Mouse (Mus musculus): ENCODE results near the gene Tspan33. TPM values are rescaled to one million over a fixed set of nuclear protein-coding genes. Genes with fewer than 3 reads are reported as not detected.

The Tspan33 gene
- polyA plus RNA-seq, 1 experiment, result 1.2 TPM

DNA sequence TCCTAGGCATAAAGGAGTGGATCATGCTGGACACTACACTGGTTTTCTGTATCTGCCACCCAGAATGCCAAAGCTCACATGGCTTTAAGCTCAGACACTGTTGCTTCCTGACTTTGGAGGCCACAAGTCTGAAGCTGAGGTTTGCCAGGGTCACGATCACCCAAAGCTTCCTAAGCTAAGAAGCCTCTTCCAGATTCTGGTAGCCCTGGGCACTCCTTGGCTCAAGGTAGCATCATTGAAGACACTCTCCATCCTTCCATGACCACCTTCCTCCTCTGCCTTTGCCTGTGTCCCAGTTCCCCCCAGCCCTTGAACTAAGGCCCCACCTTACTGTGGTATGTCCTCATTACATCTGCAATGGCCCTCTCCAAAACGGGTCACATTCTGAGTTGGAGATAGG lies 27.9 kb downstream of the Tspan33 start:
- no peak for TF ChIP-seq MAX (IDR thresholded peaks at IDR 0.05)
- TF ChIP-seq CTCF (IDR thresholded peaks at IDR 0.05; ENCODE audit: control insufficient read depth, insufficient read depth, insufficient read length), result no peak
- TF ChIP-seq CEBPB (IDR thresholded peaks at IDR 0.05; ENCODE audit: low read depth), result no peak
- no peak for TF ChIP-seq USF1 (IDR thresholded peaks at IDR 0.05; ENCODE audit: low read depth)
- TF ChIP-seq FOSL1 (IDR thresholded peaks at IDR 0.05; ENCODE audit: insufficient read depth, low read length, poor library complexity, severe bottlenecking), result no peak
- TF ChIP-seq MYOG (IDR thresholded peaks at IDR 0.05; ENCODE audit: control insufficient read depth, extremely low read depth, insufficient read length), result no peak
- no peak for TF ChIP-seq MYOD1 (IDR thresholded peaks at IDR 0.05; ENCODE audit: control insufficient read depth, insufficient read length, low read depth)
- no peak overlapping the region for H3ac ChIP-seq (ENCODE audit: control insufficient read depth, insufficient read length, low read depth)
- H3K79me3 ChIP-seq (ENCODE audit: low read depth), result no peaks in the 10 kb centered on the region
- no peaks in the 10 kb centered on the region for H3K79me2 ChIP-seq (ENCODE audit: control insufficient read depth, insufficient read depth)
- H3K4me3 ChIP-seq (ENCODE audit: insufficient read depth, poor library complexity, severe bottlenecking), result no peak overlapping the region
- H3K36me3 ChIP-seq (ENCODE audit: control insufficient read depth, insufficient read depth), result no peaks in the 10 kb centered on the region
- H3K27me3 ChIP-seq (ENCODE audit: control insufficient read depth, insufficient read depth, insufficient read length), result peaks cover 14% of the 10 kb centered on the region

DNA sequence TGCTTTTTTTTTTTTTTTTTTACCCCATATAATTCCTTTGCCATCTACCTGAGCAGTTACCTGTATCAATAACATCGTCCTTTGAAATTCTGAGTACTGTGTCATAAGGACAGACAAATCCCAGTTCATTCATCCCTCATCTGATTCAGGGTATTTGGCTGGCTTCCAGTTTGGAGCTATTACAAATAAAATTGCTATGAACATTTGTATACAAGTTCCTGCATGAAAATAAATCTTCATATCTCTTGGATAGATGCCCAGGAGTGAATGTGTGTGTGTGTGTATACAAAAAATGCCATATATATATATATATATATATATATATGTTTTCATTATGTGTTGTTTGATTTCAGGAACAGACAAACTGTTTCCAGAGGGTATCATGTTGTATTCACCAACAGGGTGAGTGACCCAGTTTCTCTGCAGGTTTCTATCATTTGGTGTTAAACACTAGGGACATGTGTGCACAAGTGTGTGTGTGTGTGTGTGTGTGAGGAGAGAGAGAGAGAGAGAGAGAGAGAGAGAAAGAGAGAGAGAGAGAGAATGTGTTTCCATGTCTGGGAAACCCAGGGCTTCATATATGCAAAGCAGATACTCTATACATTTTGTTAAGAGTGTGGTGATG lies 32.7 kb downstream of the Tspan33 start:
- Histone ChIP-seq H3K79me2 (ENCODE audit: control insufficient read depth, insufficient read depth) (no peaks in the 10 kb centered on the region), H3K36me3 (ENCODE audit: control insufficient read depth, insufficient read depth) (no peaks in the 10 kb centered on the region), H3K79me3 (ENCODE audit: low read depth) (no peaks in the 10 kb centered on the region), H3K4me3 (ENCODE audit: insufficient read depth, poor library complexity, severe bottlenecking) (no peak overlapping the region), H3ac (ENCODE audit: control insufficient read depth, insufficient read length, low read depth) (no peak overlapping the region), H3K27me3 (ENCODE audit: control insufficient read depth, insufficient read depth, insufficient read length) (peaks cover 14% of the 10 kb centered on the region)
- TF ChIP-seq MYOG (IDR thresholded peaks at IDR 0.05; ENCODE audit: control insufficient read depth, extremely low read depth, insufficient read length), result no peak
- no peak for TF ChIP-seq MYOD1 (IDR thresholded peaks at IDR 0.05; ENCODE audit: control insufficient read depth, insufficient read length, low read depth)
- no peak for TF ChIP-seq CEBPB (IDR thresholded peaks at IDR 0.05; ENCODE audit: low read depth)
- TF ChIP-seq FOSL1 (IDR thresholded peaks at IDR 0.05; ENCODE audit: insufficient read depth, low read length, poor library complexity, severe bottlenecking), result no peak

GRCm38 (mm10) chr6:29728035-29728434 lies 34.0 kb downstream of the Tspan33 start:
- H3K36me3 ChIP-seq (ENCODE audit: control insufficient read depth, insufficient read depth), result no peaks in the 10 kb centered on the region
- H3K79me3 ChIP-seq (ENCODE audit: low read depth), result no peaks in the 10 kb centered on the region
- H3K79me2 ChIP-seq (ENCODE audit: control insufficient read depth, insufficient read depth), result no peaks in the 10 kb centered on the region
- no peak overlapping the region for H3K4me3 ChIP-seq (ENCODE audit: insufficient read depth, poor library complexity, severe bottlenecking)
- no peak for TF ChIP-seq MYOD1 (IDR thresholded peaks at IDR 0.05; ENCODE audit: control insufficient read depth, insufficient read length, low read depth)
- TF ChIP-seq CEBPB (IDR thresholded peaks at IDR 0.05; ENCODE audit: low read depth), result no peak
- no peak overlapping the region for H3ac ChIP-seq (ENCODE audit: control insufficient read depth, insufficient read length, low read depth)
- peaks cover under 1% of the 10 kb centered on the region for H3K27me3 ChIP-seq (ENCODE audit: control insufficient read depth, insufficient read depth, insufficient read length)

GRCm38 (mm10) chr6:29729491-29729890 lies 35.5 kb downstream of the Tspan33 start:
- H3K79me3 ChIP-seq (ENCODE audit: low read depth), result no peaks in the 10 kb centered on the region
- no peak overlapping the region for H3K4me3 ChIP-seq (ENCODE audit: insufficient read depth, poor library complexity, severe bottlenecking)
- H3K36me3 ChIP-seq (ENCODE audit: control insufficient read depth, insufficient read depth), result no peaks in the 10 kb centered on the region
- TF ChIP-seq USF1 (IDR thresholded peaks at IDR 0.05; ENCODE audit: low read depth), result no peak
- no peak for TF ChIP-seq MAX (IDR thresholded peaks at IDR 0.05)
- no peak for TF ChIP-seq CTCF (IDR thresholded peaks at IDR 0.05; ENCODE audit: control insufficient read depth, insufficient read depth, insufficient read length)
- TF ChIP-seq FOSL1 (IDR thresholded peaks at IDR 0.05; ENCODE audit: insufficient read depth, low read length, poor library complexity, severe bottlenecking), result no peak
- TF ChIP-seq CEBPB (IDR thresholded peaks at IDR 0.05; ENCODE audit: low read depth), result no peak
- no peak for TF ChIP-seq MYOD1 (IDR thresholded peaks at IDR 0.05; ENCODE audit: control insufficient read depth, insufficient read length, low read depth)
- TF ChIP-seq MYOG (IDR thresholded peaks at IDR 0.05; ENCODE audit: control insufficient read depth, extremely low read depth, insufficient read length), result no peak
- H3K27me3 ChIP-seq (ENCODE audit: control insufficient read depth, insufficient read depth, insufficient read length), result no peaks in the 10 kb centered on the region
- no peaks in the 10 kb centered on the region for H3K79me2 ChIP-seq (ENCODE audit: control insufficient read depth, insufficient read depth)
- no peak overlapping the region for H3ac ChIP-seq (ENCODE audit: control insufficient read depth, insufficient read length, low read depth)

DNA sequence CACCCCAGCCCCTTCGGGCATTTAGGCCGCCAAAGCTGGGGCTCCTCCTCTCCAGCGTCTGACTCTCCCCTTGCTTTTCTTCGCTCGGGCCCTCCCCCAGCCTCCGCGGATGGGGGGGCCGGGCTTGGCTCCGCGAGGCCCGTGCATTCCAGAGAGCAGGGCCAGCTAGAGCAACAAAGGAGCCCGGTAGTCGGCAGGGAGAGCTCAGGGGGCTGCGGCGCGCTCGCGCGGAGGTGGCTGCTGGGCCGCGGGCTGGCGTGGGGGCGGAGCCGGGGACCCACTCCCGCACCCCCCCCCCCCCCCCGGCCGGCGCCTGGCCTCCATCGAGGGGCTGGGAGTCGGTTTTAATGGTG lies 41.3 kb downstream of the Tspan33 start, which contains the start of gene Smo:
TSS of gene Smo (plus strand) at position 168 of the 353 bp plus-strand sequence.
- Histone ChIP-seq H3K36me3 (ENCODE audit: control insufficient read depth, insufficient read depth) (peaks cover 7% of the 10 kb centered on the region), H3K4me3 (ENCODE audit: insufficient read depth, poor library complexity, severe bottlenecking) (peak within 1 kb of the TSS; percentile 57), H3K27me3 (ENCODE audit: control insufficient read depth, insufficient read depth, insufficient read length) (no peaks in the 10 kb centered on the region), H3K79me2 (ENCODE audit: control insufficient read depth, insufficient read depth) (peaks cover 48% of the 10 kb centered on the region), H3K79me3 (ENCODE audit: low read depth) (peaks cover 38% of the 10 kb centered on the region), H3ac (ENCODE audit: control insufficient read depth, insufficient read length, low read depth) (peak within 1 kb of the TSS; percentile 94)
- TF ChIP-seq MYOD1 (IDR thresholded peaks at IDR 0.05; ENCODE audit: control insufficient read depth, insufficient read length, low read depth) (no peak), MYOG (IDR thresholded peaks at IDR 0.05; ENCODE audit: control insufficient read depth, extremely low read depth, insufficient read length) (no peak), FOSL1 (IDR thresholded peaks at IDR 0.05; ENCODE audit: insufficient read depth, low read length, poor library complexity, severe bottlenecking) (no peak), CTCF (IDR thresholded peaks at IDR 0.05; ENCODE audit: control insufficient read depth, insufficient read depth, insufficient read length) (no peak), USF1 (IDR thresholded peaks at IDR 0.05; ENCODE audit: low read depth) (no peak), CEBPB (IDR thresholded peaks at IDR 0.05; ENCODE audit: low read depth) (no peak), MAX (IDR thresholded peaks at IDR 0.05) (no peak)
